Mouse (Mus musculus) gastrocnemius, adult 2 months (tissue): Measurements from ENCODE around the gene Sbk2. TPM values are rescaled to one million over a fixed set of nuclear protein-coding genes. Genes with fewer than 3 reads are reported as not detected.

Experiments
- DNase-seq: peaks from one replicate; pipeline ENCODE4 v3.0.0; 2022
- H3K27ac ChIP-seq: fragments of 200-600 bp; 2 replicates; pipeline ENCODE4 v1.8.1; 2022; ENCODE audit warnings: mild to moderate bottlenecking
- H3K4me3 ChIP-seq: fragments of 200-600 bp; 2 replicates; pipeline ENCODE4 v1.8.1; 2022; ENCODE audit warnings: mild to moderate bottlenecking, moderate library complexity
- CTCF ChIP-seq: fragments of 200-600 bp; IDR thresholded peaks from 2 replicates; pipeline ENCODE4 v1.8.1; 2022; ENCODE audit warnings: antibody characterized with exemption, mild to moderate bottlenecking, moderate library complexity
- intact Hi-C: fragments of 180-260 bp; cut with DNase I; formaldehyde crosslinking; loops from one replicate; pipeline ENCODE4 v1.15.1; 2025
- total RNA-seq, 2 experiments: library from RNA; stranded (reverse); gene quantifications; 2 replicates each; pipeline ENCODE4 v1.2.3; 2021

The Sbk2 gene
- total RNA-seq, 2 experiments from 2014 or later = 36.7 to 77.0 TPM

- H3K4me3 ChIP-seq = peak overlapping the region; percentile 74
- H3K27ac ChIP-seq = peak overlapping the region; percentile 86
- DNase-seq = peak; percentile 74
- intact Hi-C loops = no loop called here
- no peak for TF ChIP-seq CTCF
Observed at GRCm38 (mm10) chr7:4924891-4925301, 39.3 kb downstream of the Sbk2 start.

- no peak for TF ChIP-seq CTCF
- H3K4me3 ChIP-seq = peak overlapping the region; percentile 74
- no peak for DNase-seq
- intact Hi-C loops = no loop called here
- H3K27ac ChIP-seq = peak overlapping the region; percentile 84
Observed at GRCm38 (mm10) chr7:4924483-4924882, 39.7 kb downstream of the Sbk2 start.

- peak; percentile 73 for DNase-seq
- H3K4me3 ChIP-seq = peak overlapping the region; percentile 74
- intact Hi-C loops = no loop called here
- peak; percentile 55 for TF ChIP-seq CTCF
- H3K27ac ChIP-seq = peak overlapping the region; percentile 84
Observed at GRCm38 (mm10) chr7:4923586-4924364, 40.4 kb downstream of the Sbk2 start.

- intact Hi-C loops = no loop called here
- H3K27ac ChIP-seq = peak overlapping the region; percentile 84
- DNase-seq = peak; percentile 57
- peak overlapping the region; percentile 74 for H3K4me3 ChIP-seq
- peak; percentile 49 for TF ChIP-seq CTCF
Observed at GRCm38 (mm10) chr7:4922931-4923565, 41.2 kb downstream of the Sbk2 start.

GRCm38 (mm10) chr7:4922508-4922907 is 41.7 kb downstream of the Sbk2 start:
- peak; percentile 80 for DNase-seq
- H3K4me3 ChIP-seq = peak overlapping the region; percentile 74
- peak overlapping the region; percentile 84 for H3K27ac ChIP-seq
- intact Hi-C loops = no loop called here
- TF ChIP-seq CTCF = no peak

GRCm38 (mm10) chr7:4921824-4922482 is 42.3 kb downstream of the Sbk2 start, which contains the start of gene Nat14:
Gene Nat14, plus strand, starts transcription at chr7:4922028.
- intact Hi-C loops = no loop called here
- no peak for DNase-seq
- peak within 1 kb of the TSS; percentile 74 for H3K4me3 ChIP-seq
- peak within 1 kb of the TSS; percentile 84 for H3K27ac ChIP-seq
- TF ChIP-seq CTCF = no peak

GRCm38 (mm10) chr7:4920976-4921823 is 43.0 kb downstream of the Sbk2 start:
- no peak for TF ChIP-seq CTCF
- intact Hi-C loops = no loop called here
- peak overlapping the region; percentile 43 for H3K27ac ChIP-seq
- peak overlapping the region; percentile 23 for H3K4me3 ChIP-seq
- DNase-seq = no peak

- no peak for DNase-seq
- TF ChIP-seq CTCF = no peak
- intact Hi-C loops = no loop called here
- H3K27ac ChIP-seq = no peak overlapping the region
- H3K4me3 ChIP-seq = no peak overlapping the region
Observed at GRCm38 (mm10) chr7:4920496-4920895, 43.7 kb downstream of the Sbk2 start.

- intact Hi-C loops = loop anchor here (5.0 kb wide), 1 partner anchor 108 kb away; the partner anchor contains the start of gene Ube2s
- Histone ChIP-seq H3K27ac (no peak overlapping the region), H3K4me3 (no peak overlapping the region)
- TF ChIP-seq CTCF = no peak
- DNase-seq = no peak
Observed at GRCm38 (mm10) chr7:4919971-4920370, 44.2 kb downstream of the Sbk2 start.

- TF ChIP-seq CTCF = no peak
- intact Hi-C loops = loop anchor here (5.0 kb wide), 1 partner anchor 107 kb away; the partner anchor contains the start of gene Ube2s
- H3K27ac ChIP-seq = no peak overlapping the region
- no peak for DNase-seq
- no peak overlapping the region for H3K4me3 ChIP-seq
Observed at GRCm38 (mm10) chr7:4919096-4919495, 45.1 kb downstream of the Sbk2 start.

GRCm38 (mm10) chr7:4918681-4919080 is 45.5 kb downstream of the Sbk2 start:
- Histone ChIP-seq H3K27ac (no peak overlapping the region), H3K4me3 (no peak overlapping the region)
- no peak for DNase-seq
- intact Hi-C loops = loop anchor here (5.0 kb wide), 1 partner anchor 106 kb away; the partner anchor contains the start of gene Ube2s
- no peak for TF ChIP-seq CTCF

GRCm38 (mm10) chr7:4917494-4917893 is 46.7 kb downstream of the Sbk2 start:
- TF ChIP-seq CTCF = no peak
- intact Hi-C loops = loop anchor here (5.0 kb wide), 1 partner anchor 105 kb away; the partner anchor contains the start of gene Ube2s
- no peak for DNase-seq
- Histone ChIP-seq H3K27ac (no peak overlapping the region), H3K4me3 (no peak overlapping the region)
